Mouse (Mus musculus): ENCODE results near the gene Hhat. TPM values are rescaled to one million over a fixed set of nuclear protein-coding genes. Genes with fewer than 3 reads are reported as not detected.

Gene Hhat
- polyA plus RNA-seq, 1 experiment from 2014 or later = 7.2 TPM

DNA sequence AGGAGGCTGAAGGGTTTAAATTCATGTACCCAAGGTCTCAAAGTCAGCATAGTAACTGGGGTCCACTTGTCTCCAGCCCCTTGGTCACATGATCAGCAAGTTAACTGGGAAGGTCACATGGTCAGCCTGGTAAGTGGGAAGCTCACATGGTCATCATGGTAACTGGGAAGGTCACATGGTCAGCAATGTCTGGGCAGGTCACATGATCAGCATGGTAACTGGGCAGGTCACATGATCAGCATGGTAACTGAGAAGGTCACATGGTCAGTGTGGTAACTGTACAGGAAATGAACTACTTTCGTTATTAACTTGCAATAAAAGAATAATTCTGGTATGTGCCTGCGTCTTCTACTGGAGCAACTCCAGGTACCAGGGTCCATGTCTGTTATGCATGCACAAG is 29.1 kb downstream of the Hhat start:
- no peaks in the 10 kb centered on the region for H3K36me3 ChIP-seq (ENCODE audit: control insufficient read depth, insufficient read depth, low read length)
- no peaks in the 10 kb centered on the region for H3K9me3 ChIP-seq (replicated peaks; ENCODE audit: control insufficient read depth, low read length)
- H3K4me1 ChIP-seq (ENCODE audit: control insufficient read depth, insufficient read depth, low read length) = no peaks in the 10 kb centered on the region
- WGBS (ENCODE audit: insufficient replicate concordance) = 87% methylated on average over 2 of the region's 2 CpGs
- H3K4me2 ChIP-seq = no peak overlapping the region
- H3K27me3 ChIP-seq (ENCODE audit: control insufficient read depth, insufficient read depth, low read length) = no peaks in the 10 kb centered on the region
- no peak overlapping the region for H3K27ac ChIP-seq (ENCODE audit: low read depth, low read length)
- no peak for ATAC-seq (replicated peaks; ENCODE audit: insufficient number of reproducible peaks, low FRiP score, low TSS enrichment)
- H3K9ac ChIP-seq (ENCODE audit: low read depth, low read length) = no peak overlapping the region
- no peak overlapping the region for H3K4me3 ChIP-seq (ENCODE audit: low read depth, low read length)

DNA sequence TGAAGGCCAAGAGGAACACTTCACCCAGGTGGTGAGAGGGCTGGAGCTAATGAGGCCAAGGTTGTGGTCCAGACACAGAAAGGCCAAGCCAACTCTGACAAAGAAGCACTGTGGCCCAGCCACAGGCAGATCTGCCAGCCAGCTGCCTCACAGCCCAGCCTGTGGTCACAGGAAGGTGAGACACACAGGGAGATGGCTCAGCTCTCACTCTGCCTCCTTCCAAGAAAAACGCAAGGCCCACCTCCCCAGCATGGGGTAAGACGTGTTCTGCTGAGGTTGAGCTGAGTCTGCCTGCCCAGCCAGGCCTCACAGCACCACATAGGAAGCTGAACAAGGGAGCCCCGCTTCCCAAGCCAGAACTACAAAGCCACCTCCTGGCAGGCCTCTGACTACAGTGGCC is 34.5 kb downstream of the Hhat start:
- Histone ChIP-seq H3K9ac (ENCODE audit: low read depth, low read length) (no peak overlapping the region), H3K4me2 (no peak overlapping the region), H3K4me3 (ENCODE audit: low read depth, low read length) (no peak overlapping the region), H3K4me1 (ENCODE audit: control insufficient read depth, insufficient read depth, low read length) (no peaks in the 10 kb centered on the region), H3K27ac (ENCODE audit: low read depth, low read length) (no peak overlapping the region), H3K27me3 (ENCODE audit: control insufficient read depth, insufficient read depth, low read length) (no peaks in the 10 kb centered on the region), H3K36me3 (ENCODE audit: control insufficient read depth, insufficient read depth, low read length) (no peaks in the 10 kb centered on the region), H3K9me3 (replicated peaks; ENCODE audit: control insufficient read depth, low read length) (no peaks in the 10 kb centered on the region)
- 42% methylated on average over 3 of the region's 3 CpGs for WGBS (ENCODE audit: insufficient replicate concordance)
- ATAC-seq (replicated peaks; ENCODE audit: insufficient number of reproducible peaks, low FRiP score, low TSS enrichment) = no peak

DNA sequence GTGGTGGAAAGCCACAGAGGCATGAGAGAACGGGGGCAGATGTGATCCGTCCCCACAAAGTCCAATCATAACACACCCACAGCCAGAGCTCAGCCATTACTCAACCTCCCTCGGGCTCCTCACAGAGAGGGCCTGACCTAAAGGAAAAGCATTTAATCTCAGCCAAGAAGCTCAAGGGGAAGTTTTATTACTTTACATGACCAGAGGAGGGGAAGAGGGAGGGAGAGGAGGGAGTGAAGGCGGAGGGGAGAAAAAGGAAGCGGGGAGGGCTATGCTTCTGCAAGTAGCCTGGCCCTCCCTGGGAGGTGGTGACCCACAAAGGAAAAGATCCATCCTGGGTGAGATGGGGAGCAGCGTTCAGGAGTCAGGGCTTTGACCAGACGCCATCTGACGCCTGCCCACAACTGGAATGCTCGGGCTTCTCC is 35.0 kb downstream of the Hhat start:
- no peak for ATAC-seq (replicated peaks; ENCODE audit: insufficient number of reproducible peaks, low FRiP score, low TSS enrichment)
- 70% methylated on average over 9 of the region's 9 CpGs for WGBS (ENCODE audit: insufficient replicate concordance)
- H3K9ac ChIP-seq (ENCODE audit: low read depth, low read length) = no peak overlapping the region

DNA sequence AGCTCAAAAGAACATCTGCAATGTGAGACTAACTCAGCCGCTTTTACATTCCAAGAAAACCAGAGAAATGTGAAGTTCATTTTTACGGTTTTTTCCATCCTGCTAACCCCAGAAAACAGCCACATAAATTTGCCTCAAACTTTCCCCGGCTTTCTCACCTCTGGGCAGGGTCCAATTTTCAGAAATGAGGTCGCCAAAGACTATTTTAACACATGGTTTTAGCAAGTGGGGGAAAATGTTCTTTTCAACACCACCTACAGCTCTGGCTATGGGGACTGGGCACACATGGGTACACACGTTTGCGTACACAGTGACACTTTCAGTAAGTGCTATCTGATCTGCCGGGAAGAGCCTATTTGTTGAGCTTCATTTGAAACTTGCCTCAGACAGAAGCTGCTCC is 40.5 kb downstream of the Hhat start:
- Histone ChIP-seq H3K9ac (ENCODE audit: low read depth, low read length) (no peak overlapping the region), H3K4me2 (no peak overlapping the region), H3K27me3 (ENCODE audit: control insufficient read depth, insufficient read depth, low read length) (no peaks in the 10 kb centered on the region), H3K4me1 (ENCODE audit: control insufficient read depth, insufficient read depth, low read length) (no peaks in the 10 kb centered on the region), H3K36me3 (ENCODE audit: control insufficient read depth, insufficient read depth, low read length) (no peaks in the 10 kb centered on the region), H3K4me3 (ENCODE audit: low read depth, low read length) (no peak overlapping the region), H3K27ac (ENCODE audit: low read depth, low read length) (no peak overlapping the region), H3K9me3 (replicated peaks; ENCODE audit: control insufficient read depth, low read length) (no peaks in the 10 kb centered on the region)
- ATAC-seq (replicated peaks; ENCODE audit: insufficient number of reproducible peaks, low FRiP score, low TSS enrichment) = no peak
- 76% methylated on average over 7 of the region's 7 CpGs for WGBS (ENCODE audit: insufficient replicate concordance)

More for the DNA sequence above, 35.0 kb downstream of the Hhat start:
- Histone ChIP-seq H3K9me3 (replicated peaks; ENCODE audit: control insufficient read depth, low read length) (no peaks in the 10 kb centered on the region), H3K27ac (ENCODE audit: low read depth, low read length) (no peak overlapping the region), H3K4me1 (ENCODE audit: control insufficient read depth, insufficient read depth, low read length) (no peaks in the 10 kb centered on the region), H3K27me3 (ENCODE audit: control insufficient read depth, insufficient read depth, low read length) (no peaks in the 10 kb centered on the region), H3K4me3 (ENCODE audit: low read depth, low read length) (no peak overlapping the region), H3K4me2 (no peak overlapping the region), H3K36me3 (ENCODE audit: control insufficient read depth, insufficient read depth, low read length) (no peaks in the 10 kb centered on the region)

DNA sequence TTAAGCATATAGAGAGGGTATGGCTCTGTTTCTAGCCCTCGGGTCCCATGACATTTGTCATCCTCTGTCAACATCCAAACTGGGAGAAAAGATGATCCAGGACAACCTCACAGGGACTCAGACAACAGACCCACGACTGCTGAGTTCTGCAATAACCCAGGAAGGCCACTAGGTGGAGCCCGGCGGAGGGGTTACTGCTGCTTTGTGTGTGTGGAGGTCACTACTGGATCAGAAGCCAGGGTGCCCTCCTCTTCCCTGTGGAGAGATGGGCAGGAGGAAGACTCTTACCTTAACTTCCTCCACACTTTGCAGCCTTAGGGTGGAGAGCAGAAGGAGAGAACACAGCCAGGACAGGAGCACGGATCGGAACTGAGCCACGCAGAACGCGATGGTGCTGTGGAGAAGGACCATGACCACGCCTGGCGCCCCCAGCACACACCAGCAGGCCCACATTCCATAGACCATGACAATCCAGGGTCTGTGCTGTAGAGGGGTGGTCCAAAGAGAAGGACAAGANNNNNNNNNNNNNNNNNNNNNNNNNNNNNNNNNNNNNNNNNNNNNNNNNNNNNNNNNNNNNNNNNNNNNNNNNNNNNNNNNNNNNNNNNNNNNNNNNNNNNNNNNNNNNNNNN is 43.9 kb downstream of the Hhat start:
- peak; percentile 64; the same call in 1 of the 2 replicates for ATAC-seq (replicated peaks; ENCODE audit: insufficient number of reproducible peaks, low FRiP score, low TSS enrichment)
- Histone ChIP-seq H3K4me3 (ENCODE audit: low read depth, low read length) (no peak overlapping the region), H3K9me3 (replicated peaks; ENCODE audit: control insufficient read depth, low read length) (no peaks in the 10 kb centered on the region), H3K27me3 (ENCODE audit: control insufficient read depth, insufficient read depth, low read length) (no peaks in the 10 kb centered on the region), H3K27ac (ENCODE audit: low read depth, low read length) (no peak overlapping the region), H3K36me3 (ENCODE audit: control insufficient read depth, insufficient read depth, low read length) (no peaks in the 10 kb centered on the region), H3K9ac (ENCODE audit: low read depth, low read length) (no peak overlapping the region), H3K4me1 (ENCODE audit: control insufficient read depth, insufficient read depth, low read length) (no peaks in the 10 kb centered on the region), H3K4me2 (no peak overlapping the region)
- 53% methylated on average over 11 of the region's 11 CpGs for WGBS (ENCODE audit: insufficient replicate concordance)

DNA sequence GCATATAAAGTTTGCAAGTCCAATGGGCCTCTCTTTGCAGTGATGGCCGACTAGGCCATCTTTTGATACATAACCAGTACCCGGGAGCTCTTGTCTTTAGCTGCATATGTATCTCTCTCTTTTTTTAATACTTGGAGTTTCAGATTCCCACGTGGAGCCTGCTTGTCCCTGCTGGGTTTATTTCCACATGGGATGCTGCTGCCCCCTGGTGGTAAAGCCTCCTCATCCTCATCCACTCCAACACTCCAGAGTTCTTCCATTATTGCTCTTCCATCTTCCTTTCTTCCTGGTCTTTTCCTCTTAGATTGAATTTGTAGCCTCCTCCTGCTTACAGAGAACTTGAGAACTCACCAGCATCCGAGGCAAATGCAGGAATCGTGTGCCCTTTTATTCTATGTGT is 48.9 kb downstream of the Hhat start:
- no peak for ATAC-seq (replicated peaks; ENCODE audit: insufficient number of reproducible peaks, low FRiP score, low TSS enrichment)
- WGBS (ENCODE audit: insufficient replicate concordance) = 28% methylated on average over 5 of the region's 5 CpGs
- H3K4me1 ChIP-seq (ENCODE audit: control insufficient read depth, insufficient read depth, low read length) = no peaks in the 10 kb centered on the region

DNA sequence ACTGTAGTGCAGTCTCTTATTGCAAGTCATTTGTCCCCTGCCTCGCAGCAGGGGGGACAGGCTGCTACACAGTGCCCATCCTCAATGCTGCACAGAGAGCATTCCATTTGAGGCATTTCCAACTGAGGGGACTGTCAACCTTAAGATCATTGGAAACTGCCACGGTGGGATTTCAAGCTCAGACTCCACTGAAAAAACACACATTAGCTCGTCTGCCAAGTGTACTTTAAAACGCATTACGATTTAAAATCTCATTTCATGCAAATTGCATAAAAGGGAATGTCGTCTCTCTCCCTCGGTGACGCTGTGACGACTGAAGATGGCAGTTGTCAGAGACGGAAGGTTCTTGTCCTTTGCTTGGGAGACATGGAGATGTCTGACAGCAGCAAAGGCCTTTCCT is 50.9 kb downstream of the Hhat start:
- Histone ChIP-seq H3K4me3 (ENCODE audit: low read depth, low read length) (no peak overlapping the region), H3K9ac (ENCODE audit: low read depth, low read length) (no peak overlapping the region), H3K27ac (ENCODE audit: low read depth, low read length) (no peak overlapping the region), H3K36me3 (ENCODE audit: control insufficient read depth, insufficient read depth, low read length) (no peaks in the 10 kb centered on the region), H3K4me1 (ENCODE audit: control insufficient read depth, insufficient read depth, low read length) (no peaks in the 10 kb centered on the region), H3K9me3 (replicated peaks; ENCODE audit: control insufficient read depth, low read length) (no peaks in the 10 kb centered on the region), H3K4me2 (no peak overlapping the region), H3K27me3 (ENCODE audit: control insufficient read depth, insufficient read depth, low read length) (no peaks in the 10 kb centered on the region)
- ATAC-seq (replicated peaks; ENCODE audit: insufficient number of reproducible peaks, low FRiP score, low TSS enrichment) = no peak
- 77% methylated on average over 10 of the region's 10 CpGs for WGBS (ENCODE audit: insufficient replicate concordance)

More for the DNA sequence above, 48.9 kb downstream of the Hhat start:
- Histone ChIP-seq H3K27ac (ENCODE audit: low read depth, low read length) (no peak overlapping the region), H3K9me3 (replicated peaks; ENCODE audit: control insufficient read depth, low read length) (no peaks in the 10 kb centered on the region), H3K27me3 (ENCODE audit: control insufficient read depth, insufficient read depth, low read length) (no peaks in the 10 kb centered on the region), H3K4me2 (no peak overlapping the region), H3K9ac (ENCODE audit: low read depth, low read length) (no peak overlapping the region), H3K4me3 (ENCODE audit: low read depth, low read length) (no peak overlapping the region), H3K36me3 (ENCODE audit: control insufficient read depth, insufficient read depth, low read length) (no peaks in the 10 kb centered on the region)

DNA sequence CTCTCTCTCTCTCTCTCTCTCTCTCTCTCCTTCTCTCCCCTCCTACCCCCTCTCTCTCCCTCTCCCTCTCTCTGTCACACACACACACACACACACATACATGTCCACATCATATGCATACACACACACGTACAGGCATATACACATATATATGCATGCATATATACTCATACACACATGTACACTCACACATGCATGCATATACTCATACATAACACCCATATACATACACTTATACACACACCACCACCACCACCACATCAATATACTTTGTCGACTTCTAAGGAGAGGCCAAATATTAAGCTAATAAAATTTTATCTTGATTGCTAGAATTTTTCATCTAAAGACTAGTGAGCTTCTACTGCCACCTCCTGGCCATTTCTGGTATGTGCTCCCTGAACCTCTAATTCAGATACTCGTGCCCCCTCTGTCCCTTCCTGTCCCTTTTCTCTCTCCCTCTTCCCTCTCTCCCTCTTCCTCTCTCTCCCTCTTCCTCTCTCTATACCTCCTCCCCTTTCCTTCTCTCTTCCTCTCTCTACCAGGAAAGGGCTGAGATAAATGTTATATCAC is 59.2 kb downstream of the Hhat start:
- no peak for ATAC-seq (replicated peaks; ENCODE audit: insufficient number of reproducible peaks, low FRiP score, low TSS enrichment)
- H3K27me3 ChIP-seq (ENCODE audit: control insufficient read depth, insufficient read depth, low read length) = no peaks in the 10 kb centered on the region
- no peak overlapping the region for H3K4me3 ChIP-seq (ENCODE audit: low read depth, low read length)
- H3K36me3 ChIP-seq (ENCODE audit: control insufficient read depth, insufficient read depth, low read length) = no peaks in the 10 kb centered on the region
- H3K4me1 ChIP-seq (ENCODE audit: control insufficient read depth, insufficient read depth, low read length) = no peaks in the 10 kb centered on the region
- H3K4me2 ChIP-seq = no peak overlapping the region
- no peaks in the 10 kb centered on the region for H3K9me3 ChIP-seq (replicated peaks; ENCODE audit: control insufficient read depth, low read length)
- H3K9ac ChIP-seq (ENCODE audit: low read depth, low read length) = no peak overlapping the region
- 31% methylated on average over 3 of the region's 3 CpGs for WGBS (ENCODE audit: insufficient replicate concordance)
- H3K27ac ChIP-seq (ENCODE audit: low read depth, low read length) = no peak overlapping the region

All from heart, embryonic 11.5 days (tissue).